Mouse (Mus musculus): ENCODE results near the gene Dock11.

The Dock11 gene

DNA sequence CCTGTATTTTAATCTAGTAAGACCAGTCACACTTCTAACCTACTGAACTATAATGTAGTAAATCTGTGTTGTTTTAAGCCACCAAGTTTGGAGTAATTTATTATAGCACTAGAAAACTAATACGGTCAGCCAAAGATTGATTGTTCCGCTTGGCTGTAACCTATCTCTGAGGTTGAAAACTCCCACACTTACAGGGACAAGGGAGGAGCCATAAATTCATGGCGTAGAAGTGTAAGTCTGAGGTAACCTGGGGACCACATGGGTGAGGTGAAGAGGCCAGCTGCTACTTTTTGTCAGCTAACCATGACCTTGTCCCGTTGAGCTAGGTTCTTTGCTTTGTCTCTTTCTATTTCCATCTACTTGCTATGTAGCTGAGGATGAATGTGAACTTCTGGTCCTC, 61.5 kb downstream of the Dock11 start:
- DNase-seq (ENCODE audit: low spot score) = no peak

DNA sequence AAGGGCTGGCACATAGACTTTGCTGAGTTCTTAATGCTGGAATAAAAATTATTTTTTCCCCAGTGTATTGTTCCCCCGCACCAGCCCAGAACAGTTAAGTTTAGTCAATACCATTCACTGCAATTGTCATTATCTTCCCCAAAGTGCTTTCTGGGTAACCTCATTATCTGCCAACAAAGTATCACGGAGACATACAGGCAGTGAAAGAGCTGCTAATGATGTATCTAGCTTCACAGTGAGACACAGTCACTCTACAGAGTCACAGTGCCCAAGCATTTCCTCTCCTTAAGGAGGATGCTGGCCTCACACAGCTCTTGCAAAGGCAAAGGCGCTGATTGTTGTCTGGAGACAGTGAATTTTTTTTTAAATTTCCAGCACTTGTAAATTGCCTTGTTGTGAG, 63.3 kb downstream of the Dock11 start:
- no peak for DNase-seq (ENCODE audit: low spot score)

DNA sequence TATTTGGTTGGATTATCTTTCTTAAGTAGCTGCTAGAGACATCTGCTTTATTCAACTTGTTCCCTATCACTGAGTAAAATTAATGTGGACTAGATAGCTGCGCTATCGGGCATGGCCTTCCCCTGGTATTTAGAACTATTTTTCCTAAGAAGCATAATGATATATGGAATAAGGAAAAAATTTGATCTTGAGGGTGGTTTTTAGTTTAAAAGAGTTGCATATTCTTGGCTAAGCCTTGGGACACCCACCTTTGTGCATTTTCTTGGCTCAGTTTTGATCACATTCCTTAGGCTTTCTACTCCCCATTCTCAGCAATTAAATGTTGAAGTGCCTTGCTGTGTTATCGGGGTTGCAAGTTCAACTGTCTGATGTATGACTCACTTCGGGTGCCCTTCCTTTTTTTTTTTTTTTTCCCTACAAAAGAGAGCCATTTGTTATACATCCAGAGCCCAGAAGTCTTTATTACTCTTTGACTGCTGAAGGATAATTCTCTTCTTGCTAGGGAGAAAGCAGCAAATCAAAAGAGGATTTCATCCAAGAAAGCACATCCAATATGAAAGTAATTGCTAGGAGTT, 64.0 kb downstream of the Dock11 start:
- DNase-seq (ENCODE audit: low spot score) = no peak

DNA sequence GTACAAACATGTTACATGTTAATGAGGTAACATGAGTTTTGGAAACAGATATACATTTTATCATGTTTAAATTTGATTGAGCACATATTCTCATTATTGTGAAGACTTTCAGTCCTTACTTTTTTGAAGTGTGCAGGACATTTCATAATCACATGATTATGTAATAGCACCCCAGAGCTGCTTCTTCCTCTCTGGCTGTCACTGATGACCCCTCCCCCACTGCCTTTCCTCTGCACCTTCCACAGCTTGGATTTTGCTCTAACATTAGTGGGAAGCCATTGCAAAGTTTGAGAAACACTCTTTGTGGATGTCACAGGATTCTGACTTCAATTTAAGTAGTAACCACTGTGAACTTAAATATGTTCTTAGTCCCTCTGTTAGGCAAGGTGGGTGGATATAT, 67.6 kb downstream of the Dock11 start:
- no peak for DNase-seq (ENCODE audit: low spot score)

DNA sequence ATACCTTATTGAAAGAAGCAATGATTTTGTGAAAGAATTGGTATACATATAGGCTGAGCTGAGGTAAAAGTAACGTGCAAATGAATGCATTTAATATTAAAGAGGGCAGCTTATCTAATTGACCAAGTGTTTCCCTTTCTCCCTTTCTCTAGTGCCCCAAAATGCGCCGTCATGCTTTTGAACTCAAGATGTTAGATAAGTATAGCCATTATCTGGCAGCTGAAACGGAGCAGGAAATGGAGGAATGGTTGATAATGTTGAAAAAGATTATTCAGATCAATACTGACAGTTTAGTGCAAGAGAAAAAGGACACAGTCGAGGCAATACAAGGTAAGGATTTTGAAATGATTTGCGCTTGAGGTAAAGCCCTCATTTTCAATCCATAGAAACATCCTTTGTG, 74.5 kb downstream of the Dock11 start:
- no peak for DNase-seq (ENCODE audit: low spot score)

DNA sequence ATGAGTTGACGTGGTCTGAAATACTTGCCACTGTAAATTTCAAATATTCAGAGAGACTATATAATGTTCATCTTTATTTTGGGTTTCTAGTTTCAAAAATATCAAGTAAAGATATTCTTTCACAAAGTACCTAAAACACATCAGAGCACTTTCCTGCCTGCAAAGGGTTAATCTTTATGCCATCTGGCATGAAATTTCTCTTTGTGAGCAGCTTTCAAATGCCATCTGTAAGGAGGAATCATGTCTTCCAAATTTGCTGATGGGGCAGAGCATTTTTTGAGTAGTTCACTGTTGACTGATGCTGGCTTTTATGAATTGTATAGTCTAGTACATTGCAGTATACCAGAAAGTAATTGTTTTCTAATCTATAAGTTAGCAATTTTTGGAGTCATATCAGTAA, 80.6 kb downstream of the Dock11 start:
- no peak for DNase-seq (ENCODE audit: low spot score)

DNA sequence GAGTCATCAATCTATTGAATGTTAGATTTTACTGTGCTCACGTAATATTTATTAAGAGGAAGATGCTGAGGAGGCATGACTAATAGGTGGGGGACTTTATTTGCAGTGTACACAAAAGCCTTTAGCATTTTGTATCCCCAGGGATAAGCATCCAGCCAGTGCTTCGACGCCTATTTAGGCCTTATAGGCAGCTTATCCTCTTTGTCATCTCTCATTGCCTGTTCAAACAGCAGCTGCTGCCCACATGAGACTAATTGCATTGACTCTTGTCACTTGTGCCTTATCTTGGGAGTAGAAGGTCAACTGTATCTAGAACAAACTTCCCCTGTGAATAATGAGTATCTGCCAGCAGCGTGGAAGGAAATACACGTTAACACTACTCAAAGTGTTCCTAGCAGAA, 88.0 kb downstream of the Dock11 start:
- no peak for DNase-seq (ENCODE audit: low spot score)

DNA sequence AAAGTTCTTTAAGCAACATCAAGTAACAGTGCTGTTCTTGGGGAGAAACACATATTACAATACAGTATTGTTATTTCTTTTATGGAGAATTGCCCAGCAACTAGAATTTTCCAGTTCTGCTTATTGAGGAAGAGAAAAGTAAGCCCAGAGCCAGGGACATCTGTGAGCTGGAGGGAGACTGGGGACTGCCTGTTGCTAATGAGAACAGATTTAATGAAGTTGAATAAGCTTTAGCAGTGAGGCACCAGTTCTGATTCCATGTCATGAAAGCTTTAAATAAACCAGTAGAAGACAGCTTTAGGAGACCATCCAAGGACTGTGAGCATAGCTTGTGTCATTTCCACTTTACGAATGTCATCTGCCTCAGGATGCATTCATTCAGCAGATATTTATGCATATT, 99.3 kb downstream of the Dock11 start:
- no peak for DNase-seq (ENCODE audit: low spot score)

DNA sequence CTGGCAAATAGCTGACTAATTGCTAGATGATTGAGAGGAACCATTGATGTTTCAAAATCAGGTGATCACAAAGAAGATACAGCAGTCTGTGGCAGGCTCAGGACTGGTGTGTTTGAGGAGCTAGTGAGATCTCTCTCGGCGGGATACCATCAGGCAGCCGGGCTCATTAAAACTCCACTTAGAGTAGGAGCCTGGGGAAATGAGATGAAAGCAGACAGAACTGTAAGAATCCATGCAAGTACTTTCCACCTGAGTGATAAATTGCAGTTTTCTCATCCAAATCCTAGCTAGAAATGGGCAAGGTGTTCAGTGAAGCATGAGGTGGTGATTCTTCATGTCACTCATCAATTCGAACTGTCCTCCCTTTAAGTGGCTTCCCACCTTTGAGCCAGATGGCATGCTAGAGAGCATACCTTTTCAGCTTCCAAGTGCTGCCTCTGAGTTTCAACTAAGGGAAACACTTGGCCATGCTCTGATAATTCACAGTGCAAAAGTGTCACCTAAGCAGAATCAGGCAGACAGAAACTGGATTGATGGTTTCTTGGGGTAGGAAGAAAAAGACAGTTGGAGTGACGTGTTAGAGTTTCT, 102.0 kb downstream of the Dock11 start:
- DNase-seq (ENCODE audit: low spot score) = no peak

DNA sequence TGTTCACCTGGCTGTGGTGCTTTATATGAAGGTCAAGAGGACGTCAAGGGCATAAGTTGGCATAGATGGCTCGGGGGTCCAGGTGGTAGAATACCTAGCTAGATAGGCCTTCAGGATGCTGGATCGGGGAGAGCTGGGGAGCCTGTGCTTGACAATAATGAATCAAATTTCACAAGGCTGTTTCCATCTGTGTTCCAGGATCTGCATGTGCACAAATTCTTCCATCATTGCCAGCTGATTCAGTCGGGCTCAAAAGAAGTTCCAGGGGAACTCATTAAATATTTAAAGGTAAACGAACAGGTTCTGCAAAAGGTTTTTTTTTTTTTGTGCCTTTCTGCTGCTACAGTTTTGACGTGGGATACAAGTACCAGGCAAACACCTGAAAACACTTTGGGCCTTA, 105.6 kb downstream of the Dock11 start:
- no peak for DNase-seq (ENCODE audit: low spot score)

DNA sequence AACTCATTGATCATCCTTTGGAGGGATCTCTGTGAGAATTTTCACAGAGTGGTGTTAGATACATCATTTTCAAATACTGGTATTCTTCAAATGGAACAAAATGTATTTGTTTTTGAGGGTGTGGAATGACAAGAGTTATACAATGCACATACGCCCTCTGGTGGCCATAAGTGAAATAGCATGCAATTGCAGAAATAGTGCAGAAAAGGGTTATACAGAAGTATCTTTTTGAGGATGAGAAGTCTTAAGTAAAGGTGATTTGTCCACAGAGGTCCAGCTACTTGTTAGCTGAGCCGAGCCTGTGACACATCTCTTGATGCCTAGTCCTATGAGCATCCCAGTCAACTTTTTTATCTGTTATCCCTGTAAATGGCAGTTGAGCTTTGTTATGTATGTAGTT, 108.4 kb downstream of the Dock11 start:
- DNase-seq (ENCODE audit: low spot score) = peak; percentile 63

DNA sequence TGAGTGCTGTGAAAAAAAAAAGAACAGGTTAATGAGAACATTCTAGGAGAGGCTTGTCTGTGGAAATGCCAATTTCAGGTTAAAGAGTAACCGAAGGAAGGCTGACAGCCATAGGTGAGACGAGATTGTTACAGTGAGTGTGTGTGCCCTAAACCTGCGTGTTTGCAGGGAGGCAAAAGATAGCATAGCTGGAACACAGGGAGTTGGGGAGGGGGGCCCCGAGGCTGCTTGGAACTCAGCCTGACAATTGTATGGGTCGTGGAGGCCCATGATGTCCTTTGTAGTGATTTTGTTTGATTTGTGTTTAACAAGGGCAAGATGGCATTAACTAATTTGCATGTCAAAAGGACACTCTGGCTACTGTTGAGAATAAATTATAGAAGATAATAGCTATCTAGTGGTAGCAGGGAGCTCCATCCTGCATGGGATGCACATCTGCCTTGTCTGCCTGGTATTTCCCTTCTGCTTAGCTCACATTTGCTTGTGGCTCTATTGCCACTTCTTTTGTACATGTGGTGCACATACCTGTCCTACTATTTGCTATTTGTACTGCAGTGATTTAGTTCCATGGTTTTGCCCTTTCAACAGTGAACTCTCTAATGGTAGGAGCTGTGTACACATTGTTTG, 109.3 kb downstream of the Dock11 start:
- DNase-seq (ENCODE audit: low spot score) = peak; percentile 2

DNA sequence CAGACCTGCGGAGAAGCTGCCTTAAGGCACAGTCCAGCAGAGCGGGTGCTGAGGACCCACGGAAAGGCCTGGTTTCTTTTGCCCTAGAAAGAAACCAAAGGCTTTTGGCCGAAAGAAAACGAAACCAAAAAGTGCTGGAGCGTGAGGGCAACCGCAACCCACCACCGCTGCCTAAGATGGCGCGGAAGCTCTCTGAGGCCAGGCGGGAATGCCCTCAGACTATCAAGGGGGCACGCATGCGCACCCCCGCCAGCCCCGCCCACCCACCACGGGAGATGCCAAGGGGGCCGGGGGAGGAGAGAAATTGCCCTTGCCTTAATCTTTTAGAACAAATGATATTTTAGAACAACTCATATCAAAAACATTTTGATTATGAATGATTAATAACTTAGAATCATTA, 137.0 kb downstream of the Dock11 start:
- DNase-seq (ENCODE audit: low spot score) = no peak

DNA sequence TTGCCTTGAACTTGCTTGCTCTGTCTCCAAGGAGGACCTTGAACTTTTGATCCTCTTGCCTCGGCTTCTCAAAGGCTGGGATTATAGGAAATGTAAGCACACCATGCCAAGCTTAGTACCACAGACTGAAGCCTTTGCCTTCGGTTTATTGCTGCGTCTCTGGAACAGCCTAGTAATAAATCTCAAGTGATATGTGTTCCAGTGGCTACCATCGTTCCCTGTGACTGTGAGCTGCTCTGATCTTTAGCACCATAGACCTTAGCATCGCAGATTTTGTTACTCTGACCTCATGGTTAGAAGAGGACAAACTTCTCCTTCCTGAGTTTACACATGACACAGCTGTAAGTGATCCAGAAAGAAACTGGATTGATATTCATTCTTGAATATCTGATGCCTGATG, 142.5 kb downstream of the Dock11 start:
- DNase-seq (ENCODE audit: low spot score) = no peak

DNA sequence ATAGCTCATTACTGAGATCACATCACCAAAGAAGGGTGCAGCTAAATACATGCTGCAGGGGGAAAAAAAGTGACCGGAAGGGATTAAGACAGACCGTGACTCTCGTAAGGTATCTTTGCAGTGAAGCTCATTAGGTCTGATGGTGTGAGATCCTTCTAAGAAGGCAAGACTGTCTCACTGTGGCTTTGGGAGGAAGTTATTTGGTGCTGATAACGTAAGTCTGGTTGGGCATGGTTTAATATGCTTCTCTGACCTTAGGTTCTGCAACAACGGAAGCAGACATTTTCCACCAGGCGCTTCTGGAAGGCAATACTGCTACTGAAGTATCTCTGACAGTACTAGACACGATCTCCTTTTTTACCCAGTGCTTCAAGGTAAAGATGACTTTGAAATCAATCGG, 145.4 kb downstream of the Dock11 start:
- DNase-seq (ENCODE audit: low spot score) = no peak

DNA sequence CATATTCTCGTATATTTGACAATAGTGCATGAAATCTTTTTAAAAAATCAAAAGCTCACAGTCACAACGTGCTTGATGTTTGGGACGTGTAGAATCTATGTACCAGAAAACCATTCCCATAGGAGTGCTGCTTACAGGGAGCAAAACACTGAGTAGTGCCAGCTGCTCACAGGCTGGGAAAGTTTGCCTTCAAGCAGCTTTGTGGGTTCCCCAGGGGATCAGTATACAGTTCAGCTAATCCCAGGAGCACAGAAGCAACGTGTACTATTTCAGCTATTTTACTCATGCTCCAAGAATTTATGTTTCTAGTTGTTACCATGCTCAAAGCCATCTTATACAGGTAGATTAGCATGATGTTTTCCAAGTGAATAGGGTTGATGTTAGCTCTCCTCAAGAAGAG, 157.1 kb downstream of the Dock11 start:
- no peak for DNase-seq (ENCODE audit: low spot score)

DNA sequence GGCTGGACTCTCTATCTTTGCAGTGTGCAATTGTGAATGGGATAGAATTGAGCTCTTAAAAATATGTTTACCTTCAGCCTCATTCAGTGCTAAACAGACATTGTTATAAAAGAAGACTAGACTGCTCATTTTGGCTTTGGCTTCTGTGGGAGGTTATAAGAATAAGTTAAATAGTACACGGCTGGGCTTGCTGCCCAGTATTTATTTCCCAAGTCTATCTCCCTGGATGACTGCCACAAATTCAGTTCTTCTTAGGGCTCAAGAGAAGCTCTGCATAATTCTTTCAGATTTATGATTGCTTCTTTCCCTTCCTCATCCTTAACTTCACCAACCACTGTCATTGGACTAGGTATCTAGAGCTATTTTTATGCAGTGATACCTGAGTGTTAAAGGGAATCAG, 158.8 kb downstream of the Dock11 start:
- DNase-seq (ENCODE audit: low spot score) = no peak

DNA sequence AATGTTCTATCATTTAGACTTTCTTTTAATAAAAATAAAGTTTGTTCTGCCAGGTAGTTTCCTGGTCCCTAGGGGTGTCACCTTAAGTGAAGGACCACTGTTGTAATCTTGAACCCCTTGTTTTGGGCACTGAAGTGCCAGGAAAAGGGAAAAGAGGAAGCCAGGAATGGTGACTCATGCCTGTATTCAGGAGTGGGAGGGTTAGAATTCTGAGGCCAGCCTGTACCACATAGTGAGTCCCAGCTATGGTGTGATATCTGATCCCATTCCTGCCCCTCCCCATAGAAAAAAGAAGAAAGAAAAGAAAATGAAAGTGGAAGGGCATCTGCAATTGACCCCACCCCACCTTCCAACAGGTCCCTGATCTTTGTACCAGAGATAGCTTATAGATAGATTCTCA, 161.7 kb downstream of the Dock11 start:
- DNase-seq (ENCODE audit: low spot score) = no peak

DNA sequence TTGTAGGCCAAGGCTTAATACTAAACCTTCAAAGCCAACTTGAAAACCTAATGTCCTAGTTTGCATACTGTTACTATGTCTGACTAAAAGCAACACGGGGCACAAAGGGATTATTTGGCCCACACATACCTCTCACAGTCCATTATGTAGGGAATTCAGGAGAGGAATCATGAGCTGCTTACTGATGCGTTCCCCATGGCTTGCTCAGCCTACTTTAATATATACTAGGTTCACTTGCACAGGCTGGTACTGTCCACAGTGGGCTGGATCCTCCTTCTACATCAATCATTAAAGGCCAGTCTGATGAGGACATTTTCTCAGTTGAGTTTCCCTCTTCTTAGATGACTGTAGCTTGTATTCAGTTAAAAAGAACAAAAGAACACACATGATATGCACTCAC, 185.4 kb downstream of the Dock11 start:
- DNase-seq (ENCODE audit: low spot score) = no peak

DNA sequence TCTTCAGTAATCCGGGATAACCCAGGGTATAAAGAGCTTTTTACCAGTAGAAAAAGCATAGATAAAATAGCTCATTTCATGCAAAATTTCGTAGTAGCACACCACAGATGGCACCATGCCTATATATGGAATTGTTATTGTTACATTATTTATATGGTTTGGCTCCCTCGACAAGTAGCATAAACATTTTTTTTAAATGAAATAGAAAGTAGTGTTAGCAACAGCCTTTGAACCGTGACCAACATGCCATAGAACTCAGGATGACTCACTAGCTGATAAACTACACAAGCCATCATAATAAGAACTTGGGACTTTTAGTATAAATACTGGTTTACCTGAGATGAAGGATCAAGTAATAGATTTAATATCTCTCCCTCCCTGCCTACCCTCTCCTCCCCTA, 188.5 kb downstream of the Dock11 start:
- no peak for DNase-seq (ENCODE audit: low spot score)

DNA sequence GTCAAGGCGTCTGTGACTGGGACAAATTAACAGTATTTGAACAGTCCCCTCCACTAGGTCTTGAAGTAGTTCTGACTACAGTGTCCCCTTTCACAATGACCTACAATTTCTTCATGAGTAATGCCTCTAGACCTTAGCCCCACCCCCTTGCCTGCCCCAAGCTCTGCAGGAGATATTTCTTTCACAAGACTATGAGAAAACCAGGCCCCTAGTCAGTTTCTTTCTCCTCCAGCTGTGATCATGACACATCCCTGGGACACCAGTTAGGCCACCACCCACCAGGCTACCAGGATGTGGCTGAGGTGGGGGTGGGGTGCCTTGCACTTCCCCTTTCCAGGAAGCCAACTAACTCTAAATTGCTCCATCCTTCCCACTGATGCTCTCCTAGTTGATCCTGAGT, 194.3 kb downstream of the Dock11 start:
- DNase-seq (ENCODE audit: low spot score) = no peak

DNA sequence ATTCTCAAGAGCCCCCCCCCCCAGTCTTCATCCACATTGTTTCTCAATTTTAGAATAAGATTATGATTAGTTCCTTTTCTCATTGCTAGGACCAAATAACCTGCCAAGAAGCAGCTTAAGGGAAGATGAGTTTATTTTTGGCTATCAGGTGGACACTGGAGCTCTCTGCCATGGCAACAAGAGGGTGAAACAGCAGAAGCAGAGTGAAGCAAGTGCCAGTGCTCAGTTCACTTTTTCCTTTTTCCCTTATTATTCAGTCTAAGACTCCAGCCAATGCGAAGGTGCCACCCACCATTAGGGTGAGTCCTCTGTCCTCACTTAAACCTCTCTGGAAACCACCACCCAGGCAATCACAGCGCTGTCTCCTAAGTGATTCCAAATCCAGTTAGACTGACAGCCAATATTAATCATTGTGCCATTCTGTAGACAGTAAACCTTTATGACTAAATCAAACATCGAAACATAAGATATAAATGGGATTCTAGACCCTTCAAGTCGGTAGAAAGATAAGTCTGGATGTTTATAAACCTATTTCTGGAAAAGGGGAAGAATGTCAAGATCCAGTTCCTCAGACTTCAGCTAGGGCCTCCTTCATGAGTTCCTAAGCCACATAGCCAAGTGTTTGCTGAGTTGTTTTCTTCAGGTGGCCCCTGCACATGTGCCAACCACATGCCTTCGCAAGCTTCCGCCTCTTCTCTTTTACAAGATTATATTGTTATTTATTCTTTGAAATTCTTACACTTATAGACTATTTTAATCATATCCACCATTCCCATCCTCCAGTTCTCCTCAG, 200.0 kb downstream of the Dock11 start:
- DNase-seq (ENCODE audit: low spot score) = no peak

DNA sequence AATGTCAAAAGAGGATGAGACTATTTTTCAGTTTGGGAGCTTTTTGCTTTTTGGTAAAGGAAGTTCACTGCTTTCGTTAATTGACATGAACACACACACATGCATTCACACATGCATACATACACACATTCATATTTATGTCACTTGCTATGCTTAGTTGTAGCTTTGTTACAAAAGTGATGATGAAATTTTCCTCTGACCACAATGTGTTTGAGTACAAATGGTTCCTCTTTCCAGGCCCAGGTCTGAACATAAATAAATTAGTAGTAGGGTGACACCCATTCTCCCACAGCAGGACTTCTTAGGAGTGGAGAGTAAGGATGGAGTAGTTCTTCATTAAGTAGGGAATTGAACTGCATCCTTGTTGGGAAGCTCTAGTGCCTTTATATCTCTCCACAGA, 212.3 kb downstream of the Dock11 start:
- DNase-seq (ENCODE audit: low spot score) = no peak
